Mouse (Mus musculus): ENCODE measurements around the gene Plaa.
A peak's percentile ranks its signal among the peaks of the same experiment; 100 is the strongest.
"Not testable (repeated sequence)": the region's sequence is repeated elsewhere in the genome, so short reads cannot be mapped to it uniquely, and the experiment has no call there.

The Plaa gene

DNA sequence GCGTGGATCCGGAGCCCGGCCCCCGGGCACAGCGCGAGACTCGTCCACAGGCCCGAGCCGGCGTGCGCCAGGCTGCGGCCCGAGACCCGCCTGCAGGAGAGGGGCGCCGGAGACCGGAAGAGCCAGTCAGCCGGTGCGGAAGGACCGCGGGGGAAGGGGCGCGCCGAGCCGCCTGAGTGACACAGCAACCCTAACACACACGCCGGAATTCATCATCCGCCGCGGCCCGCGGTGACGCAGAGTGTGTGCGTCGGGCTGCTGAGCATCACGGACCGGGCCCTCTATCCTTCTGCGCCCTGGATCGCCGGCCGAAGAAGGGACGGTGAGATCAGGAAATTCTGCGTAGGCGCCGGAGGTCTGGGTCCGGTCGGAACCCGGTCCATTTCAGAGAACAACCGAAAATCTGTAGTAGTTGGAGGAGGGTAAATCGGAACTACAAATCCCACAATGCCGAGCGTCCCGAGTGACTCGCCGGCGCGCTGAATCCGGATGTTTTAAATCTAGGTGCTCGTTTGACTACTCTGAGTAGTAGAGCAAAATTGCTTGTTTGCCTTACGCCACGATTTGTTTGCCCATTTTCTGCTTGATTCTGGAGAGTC, at the start of gene Plaa:
Plaa (minus strand) TSS at position 214 of the 599 bp plus-strand sequence.
- DNase-seq (ENCODE audit: low spot score), result peak; percentile 88

GRCm38 (mm10) chr4:94650426-94651175, 47.6 kb upstream of the Plaa start:
- not testable (repeated sequence) for DNase-seq (ENCODE audit: low spot score)

- no peak for DNase-seq (ENCODE audit: low spot score)
These were observed 46.9 kb upstream of the Plaa start, which contains the start of gene Lrrc19 for GRCm38 (mm10) chr4:94649920-94650319. Gene Lrrc19 (minus strand): TSS chr4:94650144.

DNA sequence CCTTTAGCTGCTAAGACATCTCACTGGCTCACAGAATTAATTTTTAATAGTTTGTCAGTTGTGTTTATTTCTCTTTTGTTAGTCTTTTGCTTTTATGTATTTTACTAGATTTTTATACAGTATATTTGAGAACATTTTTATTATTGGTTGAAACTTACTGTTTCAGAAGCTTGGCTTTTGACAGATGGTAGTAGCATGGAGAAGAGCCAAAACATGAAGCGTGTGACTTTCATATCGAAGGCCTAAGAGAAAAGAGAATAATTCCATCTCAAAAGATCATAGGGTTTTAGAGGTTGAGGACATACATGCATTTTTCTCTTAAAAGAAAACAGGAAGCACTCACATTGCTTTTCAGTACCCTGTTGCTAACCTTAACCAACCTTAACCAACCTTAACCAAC, 40.1 kb upstream of the Plaa start:
- no peak for DNase-seq (ENCODE audit: low spot score)

DNA sequence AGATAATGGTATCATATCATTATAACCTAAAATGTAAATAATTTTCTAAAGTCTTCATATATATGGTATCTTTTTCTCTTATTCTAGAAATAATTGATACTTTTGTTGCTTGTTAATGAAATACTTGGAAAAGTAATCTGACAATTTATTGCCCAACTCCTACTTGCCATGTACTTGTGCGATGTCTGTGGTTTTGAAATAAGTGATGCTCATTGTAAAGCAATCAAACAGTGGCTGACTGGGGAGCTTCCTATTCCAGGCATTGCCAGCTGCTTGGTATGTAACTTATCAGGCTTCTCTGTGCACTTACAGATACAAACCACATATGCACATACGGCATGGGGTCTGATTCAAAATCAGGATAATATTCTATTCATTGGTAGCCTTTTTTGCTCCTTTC, 17.0 kb upstream of the Plaa start:
- no peak for DNase-seq (ENCODE audit: low spot score)

DNA sequence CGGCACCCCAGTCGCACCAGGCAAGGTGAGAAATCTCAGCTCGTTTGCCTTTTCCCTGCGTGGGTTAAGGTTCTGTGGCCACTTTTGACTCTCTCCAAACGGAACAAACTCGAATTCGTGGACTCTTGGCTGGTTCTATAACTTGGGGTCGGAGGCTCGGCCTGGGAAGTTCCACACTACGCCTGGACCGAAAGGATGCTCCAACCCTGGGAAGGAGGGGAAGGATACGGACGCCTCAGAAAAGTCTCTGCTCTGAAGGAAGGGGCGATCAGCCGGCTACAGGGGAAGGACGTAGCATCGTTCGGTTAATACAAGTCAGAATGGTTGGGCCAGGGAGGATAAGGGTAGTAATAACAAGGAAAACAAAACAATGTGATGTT, 11.6 kb upstream of the Plaa start:
- DNase-seq (ENCODE audit: low spot score), result no peak

DNA sequence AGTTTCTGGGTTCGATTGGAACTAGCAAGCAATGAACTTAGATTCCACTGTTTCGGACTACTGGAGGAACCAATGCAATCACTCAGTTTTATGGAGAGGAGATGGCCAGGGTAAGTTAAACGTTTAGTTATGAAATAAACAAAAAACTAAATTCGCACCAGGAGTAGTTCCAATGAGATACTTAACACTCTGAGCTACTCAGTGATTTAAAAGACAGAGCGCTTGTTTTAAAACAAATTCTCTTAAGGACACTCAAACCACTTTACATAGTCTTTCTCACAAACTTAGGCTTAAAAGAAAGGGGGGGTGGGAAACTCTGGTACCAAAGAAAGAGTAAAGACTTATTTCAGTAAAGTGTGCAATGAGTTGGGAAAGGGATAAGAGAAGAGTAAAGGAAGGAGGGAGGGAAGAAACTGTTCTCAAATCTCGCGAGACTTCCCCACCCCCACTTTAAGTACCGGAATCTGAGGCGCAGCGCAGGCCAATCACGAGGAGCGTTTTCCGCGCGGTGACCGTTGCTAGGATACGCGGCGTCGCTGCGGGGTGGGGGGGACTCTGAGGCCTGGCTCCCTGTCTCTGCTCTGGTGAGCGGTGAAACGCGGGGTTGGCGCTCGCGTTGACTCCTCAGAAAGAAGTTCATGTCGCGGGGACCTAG, 11.1 kb upstream of the Plaa start, which contains the start of gene Ift74:
Ift74 (plus strand) TSS at position 520 of the 655 bp plus-strand sequence.
- peak; percentile 81 for DNase-seq (ENCODE audit: low spot score)

GRCm38 (mm10) chr4:94610339-94610738, 7.3 kb upstream of the Plaa start:
- no peak for DNase-seq (ENCODE audit: low spot score)

DNA sequence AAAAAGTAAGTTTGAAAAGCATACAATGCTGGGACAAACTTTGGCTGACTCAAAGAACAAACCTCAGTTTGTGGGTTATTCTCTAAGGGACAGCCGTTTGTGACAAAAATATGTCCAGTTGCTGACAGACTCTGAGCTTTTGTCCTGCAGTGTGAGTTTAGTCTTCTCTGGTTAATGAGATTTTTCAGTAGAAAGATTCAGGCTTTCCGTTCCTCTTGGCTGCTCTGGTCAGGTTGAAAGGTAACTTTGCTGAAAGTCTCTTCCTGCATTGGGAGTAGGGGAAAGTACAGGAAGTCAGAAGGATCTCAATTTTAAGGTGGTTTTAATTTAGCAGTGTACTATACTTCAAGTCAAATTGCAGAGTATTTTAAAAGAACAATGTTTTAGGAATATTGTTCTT, 2.5 kb upstream of the Plaa start:
- no peak for DNase-seq (ENCODE audit: low spot score)

GRCm38 (mm10) chr4:94604452-94605019, 1.5 kb upstream of the Plaa start:
- no peak for DNase-seq (ENCODE audit: low spot score)

DNA sequence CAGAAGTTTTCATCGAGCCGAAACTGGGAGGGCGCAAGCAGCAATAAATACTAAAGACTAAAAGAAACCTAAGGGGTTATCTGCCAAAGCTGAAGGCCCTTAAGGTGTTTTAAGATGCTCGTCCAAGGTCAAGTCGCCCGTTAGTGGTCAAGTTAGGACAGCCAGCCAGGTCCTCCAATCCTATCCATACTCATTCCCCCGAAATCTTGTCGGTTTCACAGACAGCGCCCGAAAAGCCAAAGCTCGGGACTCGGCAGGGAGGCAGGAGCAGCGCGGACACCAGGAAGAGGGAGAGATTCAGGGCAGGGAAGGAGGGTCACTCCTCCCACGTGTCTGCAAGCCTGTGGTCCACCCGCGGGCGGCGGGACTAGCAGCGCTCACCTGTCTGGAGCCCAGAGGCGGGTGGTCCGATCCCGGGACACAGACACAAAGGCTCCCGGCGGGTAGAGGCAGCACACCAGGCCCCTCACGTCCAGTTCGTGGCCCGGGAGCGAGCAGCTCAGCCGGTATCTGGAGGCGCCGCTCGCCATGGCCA, 481 bp downstream of the Plaa start:
- DNase-seq (ENCODE audit: low spot score), result no peak

DNA sequence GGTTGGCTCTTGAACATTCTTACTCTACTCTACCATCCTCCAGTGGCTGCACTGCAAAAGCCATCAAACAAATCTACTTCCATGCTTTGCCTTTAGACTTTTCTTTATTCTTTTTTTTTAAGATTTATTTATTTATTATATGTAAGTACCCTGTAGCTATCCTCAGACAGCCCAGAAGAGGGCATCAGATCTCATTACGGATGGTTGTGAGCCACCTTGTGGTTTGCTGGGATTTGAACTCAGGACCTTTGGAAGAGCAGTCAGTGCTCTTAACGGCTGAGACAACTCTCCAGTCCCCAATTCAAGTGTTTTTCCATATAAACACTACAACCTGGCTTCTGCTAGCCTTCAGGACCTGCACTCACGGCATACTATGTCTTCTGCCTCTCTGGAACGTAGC, 1.6 kb downstream of the Plaa start:
- DNase-seq (ENCODE audit: low spot score), result no peak

DNA sequence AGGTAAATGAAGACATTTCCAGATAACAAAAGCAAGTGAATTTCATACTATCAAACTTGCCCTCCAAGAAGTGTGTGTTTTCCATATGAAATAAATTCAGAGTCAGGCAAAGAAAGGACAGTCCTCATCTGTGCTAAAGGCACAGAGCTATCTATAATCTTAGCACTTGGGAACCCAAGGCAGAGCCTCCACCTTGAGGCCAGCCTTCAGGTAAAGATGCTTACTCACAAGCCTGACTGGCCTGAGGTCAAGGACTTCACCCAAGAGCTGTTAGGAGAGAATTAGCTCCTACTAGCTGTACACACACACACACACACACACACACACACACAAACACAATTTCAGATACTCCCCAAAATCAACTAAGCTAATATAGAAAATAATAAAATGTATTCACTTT, 10.3 kb downstream of the Plaa start:
- DNase-seq (ENCODE audit: low spot score), result no peak

- no peak for DNase-seq (ENCODE audit: low spot score)
These were observed 11.2 kb downstream of the Plaa start for GRCm38 (mm10) chr4:94591765-94592381.

DNA sequence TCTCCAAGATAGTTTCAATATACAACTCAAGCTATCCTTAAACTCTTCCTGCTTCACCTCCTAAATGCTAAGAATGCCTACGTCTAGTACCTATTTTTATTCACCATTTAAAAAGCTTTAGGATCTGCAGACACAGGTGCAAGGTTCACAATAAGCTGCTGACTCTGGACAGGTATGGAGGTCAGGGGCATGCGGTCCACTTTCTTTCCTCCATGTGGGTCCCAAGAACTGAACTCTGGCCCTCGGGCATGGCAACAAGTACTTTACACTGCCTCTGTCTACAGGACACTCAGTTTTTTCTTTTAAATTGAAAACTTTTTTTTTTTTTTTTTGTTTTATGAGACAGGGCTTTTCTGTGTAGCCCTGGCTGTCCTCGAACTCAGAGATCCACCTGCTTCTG, 30.4 kb downstream of the Plaa start:
- no peak for DNase-seq (ENCODE audit: low spot score)

- DNase-seq (ENCODE audit: low spot score), result no peak
These were observed 38.7 kb downstream of the Plaa start for GRCm38 (mm10) chr4:94564297-94564696.

DNA sequence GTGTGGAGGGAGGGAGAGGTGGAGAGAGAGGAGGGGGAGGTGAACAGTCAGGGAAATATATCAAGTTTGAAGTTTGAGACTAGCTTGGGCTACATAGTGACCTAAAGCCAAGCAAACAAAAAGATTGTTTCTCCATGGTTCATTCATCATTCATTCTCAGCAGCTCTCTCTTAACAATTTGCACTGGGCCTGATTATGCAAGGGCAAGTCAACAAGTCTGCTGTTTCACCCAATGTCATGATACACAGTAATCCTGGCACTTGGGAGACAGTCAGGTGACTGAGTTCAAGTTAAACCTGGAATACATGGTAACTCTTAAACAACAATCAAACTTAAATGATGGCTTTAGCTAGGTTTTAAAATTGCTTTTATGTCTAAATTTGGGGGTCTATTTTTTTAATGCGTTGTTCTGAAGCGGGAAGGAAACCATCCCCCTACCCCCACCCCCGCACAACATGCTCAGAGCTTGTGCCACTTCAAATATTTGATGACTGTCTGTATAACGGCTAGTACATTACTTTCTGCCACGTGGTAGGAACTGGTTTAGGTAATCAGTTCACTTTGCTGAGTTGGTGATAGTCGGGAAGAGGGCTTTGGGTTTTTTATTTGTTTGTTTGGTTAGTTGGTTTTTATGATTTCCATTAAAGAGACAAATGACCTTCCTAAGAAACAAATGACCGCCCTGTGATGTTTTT, 40.9 kb downstream of the Plaa start:
- no peak for DNase-seq (ENCODE audit: low spot score)

DNA sequence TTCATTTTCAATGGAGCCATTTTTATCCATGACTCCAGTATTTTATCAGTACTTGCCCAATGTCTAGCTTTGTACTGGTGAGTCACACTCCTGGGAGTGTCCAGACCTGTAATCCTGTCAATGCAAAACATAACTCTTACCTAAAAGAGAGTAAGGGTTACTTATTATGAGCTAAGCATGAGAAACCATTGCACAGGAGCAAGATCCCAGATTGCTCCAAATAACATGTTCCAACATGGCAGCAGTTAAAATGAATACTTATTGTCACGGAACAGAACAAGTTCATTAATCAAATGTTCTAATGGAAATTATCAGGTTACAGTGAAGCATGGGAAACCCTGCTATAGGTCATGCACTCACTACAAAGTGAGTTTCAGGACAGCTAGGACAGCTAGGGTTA, 42.7 kb downstream of the Plaa start:
- DNase-seq (ENCODE audit: low spot score), result no peak

- no peak for DNase-seq (ENCODE audit: low spot score)
These were observed 43.8 kb downstream of the Plaa start for GRCm38 (mm10) chr4:94559266-94559665.

DNA sequence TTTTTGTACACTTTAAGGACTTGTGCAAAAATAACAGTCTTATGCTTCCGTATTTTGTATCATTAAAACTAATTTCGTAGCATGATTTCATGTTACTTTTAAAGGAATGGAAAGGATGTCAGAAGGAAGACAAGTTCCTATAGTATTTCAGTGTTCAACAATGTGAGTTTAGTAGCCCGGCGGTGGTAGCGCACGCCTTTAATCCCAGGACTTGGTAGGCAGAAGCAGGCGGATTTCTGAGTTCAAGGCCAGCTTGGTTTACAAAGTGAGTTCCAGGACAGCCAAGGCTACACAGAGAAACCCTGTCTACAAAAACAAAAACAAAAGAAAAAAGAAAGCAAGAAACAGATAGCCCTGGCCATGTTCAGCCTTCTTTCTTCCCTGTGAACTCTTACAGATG, 45.9 kb downstream of the Plaa start:
- no peak for DNase-seq (ENCODE audit: low spot score)

DNA sequence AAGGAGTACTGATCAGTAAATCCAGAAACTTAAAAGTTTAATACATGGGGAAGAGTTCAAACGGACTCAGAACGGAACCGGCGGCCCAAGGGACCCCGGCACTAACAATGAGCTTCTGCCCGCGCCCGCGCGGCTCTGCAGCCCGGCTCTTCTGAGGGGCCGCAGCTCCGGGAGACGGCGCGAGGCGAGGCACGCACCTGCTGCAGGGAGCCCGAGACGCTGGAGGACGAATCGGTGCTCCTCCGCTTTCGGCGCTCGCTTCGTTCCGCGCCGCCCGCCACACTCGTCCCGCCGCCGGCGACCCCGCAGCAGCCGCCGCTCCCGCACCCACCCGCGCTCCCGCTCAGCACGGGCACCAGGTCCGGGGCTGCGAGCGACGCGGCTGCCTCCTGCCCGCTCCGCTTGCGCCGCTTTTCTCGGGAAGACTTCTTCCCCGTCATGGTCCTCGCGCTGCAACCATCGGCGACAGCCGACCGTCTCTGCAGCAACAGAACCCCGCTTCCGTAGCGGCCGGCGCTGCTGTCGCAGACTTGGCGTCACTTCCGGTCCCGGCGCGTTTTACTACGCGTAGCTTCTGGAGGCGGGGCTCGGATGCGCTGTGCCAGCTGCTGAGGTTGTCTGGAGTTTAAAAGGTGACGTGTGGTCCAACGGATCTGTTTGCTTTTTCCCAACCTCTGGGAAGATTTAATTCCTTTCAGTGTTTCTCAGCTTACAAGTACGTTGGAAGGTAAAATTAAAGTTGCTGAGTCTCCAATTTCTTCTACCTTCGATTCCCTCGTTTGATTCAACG, 46.6 kb downstream of the Plaa start, which contains the start of the genes Gm10306 and Caap1:
Gm10306 (plus strand) TSS at position 282 of the 790 bp plus-strand sequence.
Caap1 (minus strand) TSS at position 532 of the 790 bp plus-strand sequence.
- DNase-seq (ENCODE audit: low spot score), result peak; percentile 94

All from ovary, postnatal 14 days (tissue).